Mouse (Mus musculus) spleen, adult 2 months (tissue): ENCODE measurements around the gene Slc16a2.

Source experiments
- CTCF ChIP-seq: fragments of 200-500 bp; IDR thresholded peaks from 2 replicates; pipeline ENCODE4 v1.5.1; 2011; ENCODE audit warnings: mild to moderate bottlenecking, inconsistent platforms; ENCODE audit not compliant: insufficient read depth, insufficient read length, insufficient replicate concordance; ENCODE audit errors: extremely low read depth
- POLR2A ChIP-seq: fragments of 200-500 bp; IDR thresholded peaks from 2 replicates; pipeline ENCODE4 v1.6.1; 2011; ENCODE audit warnings: low read depth, low read length, inconsistent platforms

- TF ChIP-seq CTCF (no peak), POLR2A (no peak)
Measured at GRCm38 (mm10) chrX:103785681-103786080, 36.1 kb downstream of the Slc16a2 start.
